Mouse (Mus musculus) heart, adult 2 months (tissue): ENCODE measurements at regions not wholly inside any gene's neighbourhood (a gene's known extent, or its start where the extent isn't known, plus 50 kb on each side); places are given as distances from the start of the nearest gene placed in this dataset.

Experiments used
- CTCF ChIP-seq: fragments of 200-600 bp; IDR thresholded peaks from 2 replicates; pipeline ENCODE4 v1.8.1; 2022; ENCODE audit warnings: antibody characterized with exemption, mild to moderate bottlenecking, moderate library complexity
- EP300 ChIP-seq: fragments of 200-500 bp; IDR thresholded peaks from 2 replicates; pipeline ENCODE4 v1.6.1; 2011; ENCODE audit warnings: low read depth, low read length, control low read depth; ENCODE audit not compliant: insufficient read depth

DNA sequence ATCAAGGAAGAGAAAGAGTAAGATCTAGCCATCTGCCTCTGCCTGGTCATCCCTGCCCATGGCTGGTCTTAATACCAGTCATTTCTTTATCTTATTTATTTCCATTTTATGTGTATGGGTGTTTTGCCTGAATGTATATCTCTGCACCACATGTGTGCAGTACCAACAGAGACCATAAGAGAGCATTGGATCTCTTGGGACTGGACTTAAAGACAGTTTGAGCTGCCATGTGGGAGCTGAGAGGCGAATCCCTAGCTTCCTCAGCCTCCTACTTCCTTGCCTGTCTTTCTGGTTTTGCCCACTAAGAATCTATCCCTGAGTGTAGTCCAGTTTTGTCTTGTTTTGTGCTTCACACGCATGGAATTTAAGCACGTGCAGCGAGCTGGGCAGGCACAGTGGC is 169.5 kb downstream of the Rab11fip4 start:
- TF ChIP-seq CTCF: no peak
- TF ChIP-seq EP300: no peak
